Mouse (Mus musculus) ES-CJ7 (cell line): ENCODE data around the gene Adgra1.

Experiments
- DNase-seq: peaks from one replicate; pipeline ENCODE4 v3.0.0; 2011; ENCODE audit warnings: low read depth, low spot score

Gene Adgra1

DNA sequence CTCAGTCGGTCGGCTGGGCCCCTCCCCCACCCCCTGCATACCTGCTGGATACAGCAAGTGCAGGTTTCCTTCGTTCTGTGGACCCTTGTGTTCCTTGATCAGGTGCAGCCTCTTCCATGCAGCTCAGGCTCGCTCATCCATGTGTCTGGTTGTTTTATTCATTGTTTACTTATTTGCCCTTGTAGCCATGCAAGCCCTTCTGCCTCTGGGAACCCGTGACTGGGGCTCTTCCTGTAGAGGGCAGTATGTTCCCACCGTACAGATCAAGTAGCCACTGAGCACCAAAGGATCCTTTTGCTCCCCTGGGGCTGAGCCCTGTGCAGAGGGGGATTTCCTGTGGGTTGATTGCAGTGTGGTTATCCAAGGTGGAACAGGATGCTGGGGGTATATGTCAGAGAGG, 71.7 kb downstream of the Adgra1 start:
- DNase-seq = peak; percentile 76

DNA sequence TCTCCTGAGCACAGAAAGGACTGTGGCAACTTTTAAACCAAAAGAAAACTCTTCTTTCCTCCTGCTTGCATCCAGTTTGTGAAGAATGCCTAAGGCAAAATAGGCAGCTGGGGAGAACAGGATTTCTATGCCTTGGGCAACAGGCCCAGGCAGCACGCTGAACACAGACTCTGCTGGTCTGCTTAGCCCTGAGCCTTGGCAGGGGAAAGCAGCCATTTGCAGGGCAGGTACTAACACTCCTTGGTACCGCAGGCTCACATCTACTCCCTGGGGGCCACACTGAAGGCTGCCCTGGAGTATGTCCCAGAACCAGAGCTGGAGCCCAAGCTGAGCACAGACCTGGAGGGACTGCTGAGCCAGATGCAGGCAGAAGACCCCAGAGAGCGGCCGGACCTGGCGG, 74.2 kb downstream of the Adgra1 start:
- no peak for DNase-seq

- DNase-seq = no peak
Observed at GRCm38 (mm10) chr7:139909469-139909868, 75.5 kb downstream of the Adgra1 start.

GRCm38 (mm10) chr7:139910204-139910835, 76.3 kb downstream of the Adgra1 start:
- DNase-seq = no peak

DNA sequence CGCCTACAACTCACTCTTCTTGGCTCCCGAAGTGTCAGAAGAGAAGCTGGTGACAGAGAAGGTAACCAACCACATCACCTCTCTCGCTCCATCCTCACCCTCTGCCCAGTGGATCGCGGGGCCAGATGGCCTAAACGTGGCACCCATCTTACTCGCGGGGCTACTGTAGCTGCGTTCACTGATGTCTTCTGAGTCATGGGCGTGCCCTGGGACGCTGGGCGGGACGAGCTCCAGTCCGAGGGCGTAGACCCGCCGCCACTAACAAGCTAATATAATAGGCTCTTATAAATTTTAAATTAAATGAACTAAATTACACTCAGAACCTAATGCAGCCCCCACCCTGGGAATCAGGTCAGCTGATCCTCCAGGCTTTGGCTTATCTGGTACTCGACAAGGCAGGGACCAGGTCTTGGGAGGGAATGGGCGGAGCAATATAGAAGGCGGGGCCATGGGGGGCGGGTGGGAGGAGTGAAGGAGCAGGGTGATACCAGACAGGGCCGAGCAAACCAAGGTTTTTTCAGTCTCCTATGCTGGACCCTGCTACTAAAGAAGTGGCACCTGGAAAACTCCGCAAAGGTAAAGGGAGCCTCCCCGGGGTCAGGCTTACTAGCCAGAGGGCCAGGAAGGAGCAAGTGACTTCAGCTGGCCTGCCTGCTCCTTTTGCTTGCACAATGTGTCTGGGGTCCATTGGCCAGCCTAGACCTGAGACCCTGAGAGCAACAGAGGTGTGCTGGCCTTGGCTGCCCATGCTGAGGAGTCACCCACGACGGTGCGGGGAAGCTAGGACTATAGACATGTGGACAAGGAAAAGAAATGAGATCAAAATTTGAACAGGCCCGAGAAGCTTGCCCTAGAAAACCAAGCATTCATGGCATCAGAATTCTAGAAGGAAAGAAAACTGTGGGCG, 80.4 kb downstream of the Adgra1 start:
- DNase-seq = peak; percentile 69

GRCm38 (mm10) chr7:139915646-139916257, 81.8 kb downstream of the Adgra1 start:
- DNase-seq = peak; percentile 95

DNA sequence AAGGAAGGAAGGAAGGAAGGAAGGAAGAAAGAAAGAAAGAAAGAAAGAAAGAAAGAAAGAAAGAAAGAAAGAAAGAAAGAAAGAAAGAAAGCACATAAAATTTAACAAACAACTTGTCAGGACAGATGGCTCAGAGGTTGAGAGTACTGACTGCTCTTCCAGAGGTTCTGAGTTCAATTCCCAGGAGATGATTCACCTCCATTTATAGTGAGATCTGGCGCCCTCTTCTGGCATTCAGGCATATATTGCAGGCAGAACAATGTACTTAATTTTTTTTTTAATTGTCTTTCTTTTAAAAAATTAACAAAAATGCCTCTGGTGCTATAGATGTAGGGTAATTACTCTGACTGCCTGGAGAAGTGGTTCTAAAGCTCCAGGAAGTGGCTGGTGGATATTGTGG, 82.4 kb downstream of the Adgra1 start:
- DNase-seq = peak; percentile 61

DNA sequence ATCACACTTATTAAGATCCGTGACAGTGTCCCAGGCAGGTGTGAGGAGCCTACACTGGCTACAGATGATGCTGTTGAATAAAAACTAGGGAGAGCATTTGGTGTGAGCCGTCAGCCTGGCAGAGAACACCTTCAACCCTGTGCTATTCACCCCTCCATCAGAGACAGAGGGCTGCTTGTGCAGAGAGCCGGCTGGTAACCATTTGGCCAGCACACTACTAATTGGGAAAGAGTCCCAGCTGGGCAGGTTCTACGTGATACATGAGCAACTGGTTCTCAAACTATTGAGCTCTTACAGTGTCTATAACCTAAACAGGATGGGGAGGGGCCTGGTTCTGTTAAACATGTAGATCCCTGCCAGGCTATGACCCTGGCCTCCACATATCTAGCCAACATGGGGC, 84.3 kb downstream of the Adgra1 start:
- DNase-seq = no peak
